Mouse (Mus musculus) brain, embryonic 14.5 days (tissue): Measurements from ENCODE around the gene Zbtb20. TPM values are rescaled to one million over a fixed set of nuclear protein-coding genes. Genes with fewer than 3 reads are reported as not detected.

Experiments used
- DNase-seq: peaks from one replicate; pipeline ENCODE4 v3.0.0-alpha.2; 2011; ENCODE audit warnings: low read depth
- CTCF ChIP-seq: fragments of 200-500 bp; IDR thresholded peaks from 2 replicates; pipeline ENCODE4 v1.5.1; 2012; ENCODE audit warnings: inconsistent platforms, mild to moderate bottlenecking, moderate library complexity, borderline replicate concordance; ENCODE audit not compliant: insufficient read depth, insufficient read length; ENCODE audit errors: extremely low read depth
- POLR2A ChIP-seq: fragments of 200-500 bp; IDR thresholded peaks from 2 replicates; pipeline ENCODE4 v1.6.1; 2012; ENCODE audit warnings: mild to moderate bottlenecking, inconsistent platforms, borderline replicate concordance; ENCODE audit not compliant: poor library complexity, insufficient read depth, insufficient read length, severe bottlenecking; ENCODE audit errors: extremely low read depth
- polyA plus RNA-seq: library from polyadenylated mRNA; depleted of rRNA; stranded (reverse); fragments of >200 nt; gene quantifications from 2 replicates; pipeline ENCODE4 v1.2.3, GENCODE M21; 2012

Gene Zbtb20
- polyA plus RNA-seq, 1 experiment, result 18.0 TPM

DNA sequence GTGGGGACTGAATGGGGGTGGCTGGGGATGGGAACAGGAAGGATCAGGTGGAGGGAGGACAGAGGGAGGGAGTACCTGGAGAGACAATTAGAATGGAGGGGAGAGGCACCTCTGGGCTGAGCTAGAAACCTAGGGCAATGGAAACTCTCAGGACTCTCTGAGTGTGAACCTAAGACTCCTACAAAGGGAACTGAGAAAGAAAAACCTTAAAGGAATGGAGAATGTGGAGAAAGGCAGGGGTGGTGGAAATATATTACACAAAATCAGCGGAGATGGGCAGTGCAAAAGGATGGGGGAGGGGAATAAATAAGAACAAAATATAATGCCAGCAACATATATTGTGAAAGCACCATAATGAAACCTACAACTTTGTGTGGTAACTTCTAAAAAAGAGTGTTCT, 796.3 kb downstream of the Zbtb20 start:
- DNase-seq, result no peak
- no peak for TF ChIP-seq CTCF
- no peak for TF ChIP-seq POLR2A

DNA sequence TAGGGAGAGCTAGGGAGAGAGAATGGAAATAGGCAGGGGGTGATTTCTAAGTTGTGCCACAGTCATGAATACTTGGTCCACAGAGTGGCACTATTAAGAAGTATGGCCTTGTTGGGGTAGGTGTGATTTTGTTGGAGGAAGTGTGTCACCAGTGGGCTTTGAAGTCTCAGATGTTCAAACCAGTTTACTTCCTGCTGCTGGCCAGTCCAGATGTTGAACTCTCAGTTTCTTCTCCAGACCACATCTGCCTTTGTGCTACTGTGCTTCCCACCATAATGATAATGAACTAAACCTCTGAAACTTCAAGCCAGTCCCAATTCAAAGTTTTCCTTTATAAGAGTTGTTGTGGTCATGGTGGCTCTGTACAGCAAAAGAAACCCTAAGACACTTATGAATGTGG, 797.0 kb downstream of the Zbtb20 start:
- TF ChIP-seq POLR2A (no peak), CTCF (no peak)
- DNase-seq, result no peak

DNA sequence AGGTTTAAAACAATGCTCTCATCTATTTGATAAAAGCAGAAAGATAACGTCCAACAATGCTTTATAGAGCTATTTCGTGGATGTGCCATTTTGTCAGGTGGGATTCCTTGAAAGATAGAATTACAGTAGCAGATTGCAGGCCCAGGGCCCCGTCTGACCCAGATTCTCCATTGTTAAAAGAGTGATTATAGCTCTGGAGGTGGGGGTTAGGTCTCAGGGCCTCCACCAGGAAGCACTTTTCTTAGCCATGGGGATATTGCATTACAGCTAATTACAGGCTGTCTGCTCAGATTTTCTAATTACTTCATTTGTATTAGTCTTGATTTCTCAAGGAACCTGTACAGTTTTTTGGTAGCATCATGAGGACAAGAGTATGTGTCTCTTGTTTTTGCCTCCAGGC, 798.7 kb downstream of the Zbtb20 start:
- TF ChIP-seq POLR2A (no peak), CTCF (no peak)
- no peak for DNase-seq

DNA sequence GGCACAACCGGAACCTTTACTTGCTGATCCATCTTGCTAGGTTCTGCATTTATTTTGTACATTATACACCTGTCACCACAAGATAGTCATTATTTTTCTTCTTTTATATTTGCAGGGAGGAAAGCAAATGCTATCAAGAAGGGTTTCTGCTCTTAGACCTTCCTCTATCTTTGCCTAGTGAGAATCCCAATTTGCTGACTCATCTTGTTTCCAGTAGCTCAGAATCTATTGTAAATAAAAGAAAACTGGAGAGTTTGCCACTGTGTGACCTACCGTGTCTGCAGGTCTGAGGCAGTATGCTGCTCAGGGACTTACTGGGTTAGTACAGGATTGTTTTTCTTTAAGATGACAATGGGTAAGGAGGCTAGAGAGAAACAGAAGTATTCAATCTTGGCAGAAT, 812.3 kb downstream of the Zbtb20 start:
- TF ChIP-seq CTCF (no peak), POLR2A (no peak)
- no peak for DNase-seq

DNA sequence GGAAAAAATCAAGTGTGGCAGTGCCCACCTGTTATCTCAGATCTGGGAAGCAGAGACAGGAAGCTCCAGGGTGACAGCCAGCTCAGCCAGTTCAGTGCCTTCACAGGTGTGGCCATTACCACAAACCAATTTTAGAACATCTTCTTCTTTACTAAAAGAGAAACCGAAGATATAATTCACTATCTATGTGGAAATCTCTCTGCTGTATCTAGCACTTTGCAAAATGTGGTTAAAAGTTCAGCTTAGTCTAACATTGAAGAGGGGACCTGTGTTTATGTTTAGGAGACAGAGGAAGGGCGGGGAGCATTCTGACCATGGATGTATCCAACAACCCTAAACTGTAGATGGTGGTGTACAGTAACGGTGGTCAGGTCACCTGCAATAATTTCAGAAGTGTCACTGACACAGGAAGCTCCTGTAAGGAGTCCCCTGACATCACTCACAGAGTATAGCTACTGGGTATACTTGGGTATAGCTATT, 814.6 kb downstream of the Zbtb20 start:
- no peak for TF ChIP-seq CTCF
- no peak for TF ChIP-seq POLR2A

DNA sequence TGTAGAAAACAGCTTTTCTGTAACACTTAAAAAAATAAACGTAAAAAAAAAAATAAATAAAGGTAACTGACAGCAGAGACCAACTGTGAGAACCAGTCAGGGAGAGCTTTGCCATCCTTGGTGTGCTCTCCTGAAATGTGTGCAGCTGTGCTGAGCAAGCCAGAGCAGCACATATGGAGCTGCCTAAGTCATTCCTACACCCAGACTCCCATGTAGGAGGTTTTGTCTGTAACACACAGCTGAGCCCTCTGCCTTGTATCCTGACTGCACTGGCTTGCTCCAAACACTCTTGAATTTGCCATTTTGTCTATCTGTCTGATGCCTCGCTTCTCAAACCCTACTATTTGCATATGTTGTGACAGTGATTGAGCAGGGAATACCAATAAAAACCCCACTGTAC, 815.2 kb downstream of the Zbtb20 start:
- no peak for DNase-seq
- no peak for TF ChIP-seq POLR2A
- TF ChIP-seq CTCF, result no peak

More for the DNA sequence above, 814.6 kb downstream of the Zbtb20 start:
- no peak for DNase-seq

DNA sequence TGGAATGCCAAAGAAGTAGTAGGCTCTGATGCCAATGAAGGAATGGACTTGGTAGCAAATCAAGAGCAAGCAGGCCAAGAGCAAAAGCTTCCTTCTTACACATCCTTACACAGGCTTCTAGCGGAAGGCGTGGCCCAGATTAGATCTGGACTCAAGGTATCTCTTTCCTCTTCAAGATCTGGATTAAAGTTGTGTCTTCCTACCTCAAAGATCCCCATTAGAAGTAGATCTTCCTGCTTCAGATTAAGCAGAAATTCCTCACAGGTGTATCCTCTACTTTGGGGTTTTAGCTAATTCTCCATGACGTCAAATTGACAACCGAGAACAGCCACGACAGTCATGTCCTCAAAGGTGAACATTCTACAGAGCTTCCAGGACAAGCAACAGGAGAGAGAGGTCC, 816.1 kb downstream of the Zbtb20 start:
- TF ChIP-seq POLR2A (no peak), CTCF (no peak)
- DNase-seq, result no peak
